Mouse (Mus musculus) liver, embryonic 14.5 days (tissue): ENCODE results near the gene Urah.

Experiments used
- CTCF ChIP-seq: IDR thresholded peaks from 2 replicates; pipeline ENCODE4 v1.5.1; 2016; ENCODE audit warnings: antibody characterized with exemption, low read depth, control low read depth
- EP300 ChIP-seq: IDR thresholded peaks from 2 replicates; pipeline ENCODE4 v1.6.1; 2016; ENCODE audit warnings: antibody characterized with exemption, low read depth

DNA sequence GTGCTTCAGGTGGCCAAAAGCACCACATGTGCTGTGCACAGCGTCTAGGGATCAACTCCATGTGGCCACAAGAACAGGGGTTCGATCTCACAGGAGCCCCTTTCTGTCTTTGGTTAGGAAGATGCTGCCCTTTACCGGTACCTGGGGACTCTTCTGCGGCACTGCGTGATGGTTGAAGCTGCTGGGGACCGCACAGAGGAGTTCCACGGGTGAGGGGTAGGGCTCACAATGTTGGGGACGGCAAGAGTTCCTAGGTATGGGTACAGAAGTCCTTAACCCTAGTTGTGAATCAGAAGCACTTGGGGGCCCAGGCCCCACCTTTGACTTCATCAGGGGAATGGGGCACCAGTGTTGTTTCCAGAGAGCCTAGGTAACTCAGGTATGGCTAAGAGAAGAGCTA is 23.9 kb downstream of the Urah start:
- TF ChIP-seq CTCF (no peak), EP300 (no peak)
